Mouse (Mus musculus) urinary bladder, postnatal 36 days (tissue): ENCODE measurements at regions not wholly inside any gene's neighbourhood (a gene's known extent, or its start where the extent isn't known, plus 50 kb on each side); places are given as distances from the start of the nearest gene placed in this dataset.

ENCODE experiments used
- DNase-seq, 2 experiments: peaks; one replicate each; pipeline ENCODE4 v3.0.0; 2022; ENCODE audit warnings: low spot score in 2 of 2, mixed read lengths in 1 of 2

- no peak for DNase-seq
Observed at GRCm38 (mm10) chr7:70834787-70835461, 468.4 kb upstream of the Nr2f2 start.

GRCm38 (mm10) chr7:70828486-70829195, 462.1 kb upstream of the Nr2f2 start:
- no peak for DNase-seq

- DNase-seq: no peak
Observed at GRCm38 (mm10) chr7:70826074-70826473, 459.5 kb upstream of the Nr2f2 start.

GRCm38 (mm10) chr7:70823020-70823419, 456.5 kb upstream of the Nr2f2 start:
- no peak for DNase-seq

GRCm38 (mm10) chr7:70822310-70822821, 455.8 kb upstream of the Nr2f2 start:
- DNase-seq: peak; percentile 23 to 67

- no peak for DNase-seq
Observed at GRCm38 (mm10) chr7:70821861-70822260, 455.3 kb upstream of the Nr2f2 start.

GRCm38 (mm10) chr7:70817347-70817913, 450.9 kb upstream of the Nr2f2 start:
- no peak for DNase-seq

GRCm38 (mm10) chr7:70814391-70814790, 447.9 kb upstream of the Nr2f2 start:
- DNase-seq: no peak

GRCm38 (mm10) chr7:70813101-70813500, 446.6 kb upstream of the Nr2f2 start:
- DNase-seq: no peak

GRCm38 (mm10) chr7:70810411-70811090, 444.0 kb upstream of the Nr2f2 start:
- DNase-seq: no peak

- DNase-seq: no peak
Observed at GRCm38 (mm10) chr7:70804281-70804680, 437.7 kb upstream of the Nr2f2 start.

GRCm38 (mm10) chr7:70799976-70800375, 433.4 kb upstream of the Nr2f2 start:
- no peak for DNase-seq

GRCm38 (mm10) chr7:70799031-70799766, 432.7 kb upstream of the Nr2f2 start:
- no peak for DNase-seq

GRCm38 (mm10) chr7:70796038-70796760, 429.7 kb upstream of the Nr2f2 start:
- no peak for DNase-seq

GRCm38 (mm10) chr7:70788902-70789796, 422.6 kb upstream of the Nr2f2 start:
- DNase-seq: no peak

- DNase-seq: no peak
Observed at GRCm38 (mm10) chr7:70787966-70788365, 421.4 kb upstream of the Nr2f2 start.

GRCm38 (mm10) chr7:70780742-70781332, 414.3 kb upstream of the Nr2f2 start:
- DNase-seq: no peak

- no peak for DNase-seq
Observed at GRCm38 (mm10) chr7:70777763-70778162, 411.2 kb upstream of the Nr2f2 start.

GRCm38 (mm10) chr7:70769655-70770054, 403.1 kb upstream of the Nr2f2 start:
- no peak for DNase-seq
